Comparison of ENCODE assay signal across 9 mouse cellular contexts in genomic region chr12:11350895-11351294, GRCm38 (mm10).
DNase-seq lines count a peak whose midpoint lies in the region; ATAC-seq and TF ChIP-seq lines count a peak whose summit lies in the region.
"Had no signal": no experiment of that assay in that cellular context is flagged by ENCODE, and none has a peak within 500 bp of the region (broad histone marks: within the 10 kb centered on the region; RNA-seq: fewer than 3 reads in every experiment).

No protein-coding gene starts in this region.

- peak; percentile 72 for DNase-seq in 416B (ENCODE audit: low read depth)
- peak; percentile 72 to 74 for DNase-seq in adrenal gland, adult 18-20 months (ENCODE audit: low spot score in 2 of 2)
- DNase-seq in embryo, embryonic 10.5 days (ENCODE audit: low spot score): peak; percentile 90
- peak; percentile 57 to 77 for DNase-seq in gastrocnemius, postnatal 4 days (ENCODE audit: low spot score in 2 of 2)
- peak; percentile 78 for DNase-seq in kidney, postnatal 14 days
- DNase-seq in liver, postnatal 0 days: peak; percentile 64
- DNase-seq in ovary, postnatal 14 days (ENCODE audit: low spot score): peak; percentile 61
- DNase-seq in urinary bladder, adult 18-20 months (ENCODE audit: low spot score in 2 of 2): peak; percentile 41 to 59

- no peaks in the 10 kb centered on the region for H3K27me3 ChIP-seq in liver, postnatal 0 days (ENCODE audit: insufficient read depth, low read length)
- H3K27me3 ChIP-seq: embryonic facial prominence, embryonic 15.5 days had no signal

- no peak overlapping the region for H3K9ac ChIP-seq in liver, postnatal 0 days (replicated peaks)
- H3K9ac ChIP-seq: embryonic facial prominence, embryonic 15.5 days had no signal

- H3K27ac ChIP-seq in liver, postnatal 0 days (ENCODE audit: low read depth): no peak overlapping the region
- H3K27ac ChIP-seq: embryonic facial prominence, embryonic 15.5 days had no signal

- no peak overlapping the region for H3K4me2 ChIP-seq in liver, postnatal 0 days (ENCODE audit: low read depth, low read length)
- H3K4me2 ChIP-seq: embryonic facial prominence, embryonic 15.5 days had no signal

- ATAC-seq in liver, postnatal 0 days: no peak

- TF ChIP-seq CTCF in liver, postnatal 0 days (IDR thresholded peaks at IDR 0.05; ENCODE audit: low read depth): peak; percentile 71

- no peak overlapping the region for H3K4me3 ChIP-seq in liver, postnatal 0 days (ENCODE audit: low read depth, low read length)
- H3K4me3 ChIP-seq: embryonic facial prominence, embryonic 15.5 days had no signal

- H3K9me3 ChIP-seq in liver, postnatal 0 days (ENCODE audit: low read length): no peaks in the 10 kb centered on the region
- H3K9me3 ChIP-seq: embryonic facial prominence, embryonic 15.5 days had no signal

- H3K36me3 ChIP-seq in liver, postnatal 0 days (replicated peaks; ENCODE audit: insufficient read depth, low read length): no peaks in the 10 kb centered on the region
- H3K36me3 ChIP-seq: embryonic facial prominence, embryonic 15.5 days had no signal

- 35% methylated on average over 5 of the region's 5 CpGs for WGBS in liver, postnatal 0 days (ENCODE audit: insufficient replicate concordance)

- H3K4me1 ChIP-seq in liver, postnatal 0 days (ENCODE audit: insufficient read depth): no peaks in the 10 kb centered on the region
- H3K4me1 ChIP-seq: embryonic facial prominence, embryonic 15.5 days had no signal

- TF ChIP-seq EP300 in liver, postnatal 0 days (IDR thresholded peaks at IDR 0.05; ENCODE audit: low read depth): no peak
